Mouse (Mus musculus) neural tube, embryonic 14.5 days (tissue): ENCODE data around the gene Zfp13. TPM values are rescaled to one million over a fixed set of nuclear protein-coding genes. Genes with fewer than 3 reads are reported as not detected.
A peak's percentile ranks its signal among the peaks of the same experiment; 100 is the strongest.
"Not testable (repeated sequence)": the region's sequence is repeated elsewhere in the genome, so short reads cannot be mapped to it uniquely, and the experiment has no call there.

Source experiments
- ATAC-seq: fragments of 200-750 bp; cut with Nextera tagmentation; 2 replicates; pipeline ENCODE4 v1.8.0; 2017; ENCODE audit warnings: low read depth, mild to moderate bottlenecking, moderate TSS enrichment, moderate library complexity
- H3K27ac ChIP-seq: fragments of 300-500 bp; sonication (generic); 2 replicates; pipeline ENCODE4 v1.5.1; 2014; ENCODE audit warnings: low read depth, mild to moderate bottlenecking, control low read depth, low read length, moderate library complexity, mixed read lengths
- H3K27me3 ChIP-seq: fragments of 300-500 bp; sonication (generic); 2 replicates; pipeline ENCODE4 v1.6.1; 2014; ENCODE audit warnings: low read length; ENCODE audit not compliant: control insufficient read depth, insufficient read depth
- H3K36me3 ChIP-seq: fragments of 300-500 bp; sonication (generic); 2 replicates; pipeline ENCODE4 v1.6.1; 2014; ENCODE audit warnings: low read length, mixed read lengths; ENCODE audit not compliant: control insufficient read depth, insufficient read depth
- H3K4me1 ChIP-seq: fragments of 300-500 bp; sonication (generic); 2 replicates; pipeline ENCODE4 v1.6.1; 2014; ENCODE audit warnings: low read length; ENCODE audit not compliant: control insufficient read depth, insufficient read depth
- H3K4me2 ChIP-seq: fragments of 300-500 bp; sonication (generic); 2 replicates; pipeline ENCODE4 v1.6.1; 2014; ENCODE audit warnings: mild to moderate bottlenecking, low read depth, low read length, control low read depth
- H3K4me3 ChIP-seq: fragments of 300-500 bp; sonication (generic); 2 replicates; pipeline ENCODE4 v1.5.1; 2014; ENCODE audit warnings: low read depth, low read length, control low read depth, mixed read lengths
- H3K9ac ChIP-seq: fragments of 300-500 bp; sonication (generic); replicated peaks from 2 replicates; pipeline ENCODE4 v1.6.1; 2014; ENCODE audit warnings: low read depth, mild to moderate bottlenecking, control low read depth, low read length, mixed read lengths
- H3K9me3 ChIP-seq: fragments of 300-500 bp; sonication (generic); 2 replicates; pipeline ENCODE4 v1.6.1; 2016; ENCODE audit warnings: low read length; ENCODE audit not compliant: control insufficient read depth
- WGBS: fragments of 180-500 bp; shearing (Covaris S2); extraction: QIAGEN DNeasy Blood & Tissue Kit; methylation state at CpG from one replicate; pipeline ENCODE4 v1.1.7; 2014; 5-methylcytosine and 5-hydroxymethylcytosine counted together
- polyA plus RNA-seq: library from polyadenylated mRNA; unstranded; fragments of >200 nt; fragmentation: Nextera tagmentation; extraction: Ambion mirVana; gene quantifications from 2 replicates; pipeline ENCODE4 v1.2.1, GENCODE M21; 2014

The Zfp13 gene
- polyA plus RNA-seq, 1 experiment from 2014 or later: 26.6 TPM

GRCm38 (mm10) chr17:23595139-23595538 is 4.1 kb downstream of the Zfp13 start:
- not testable (repeated sequence) for H3K27me3 ChIP-seq, H3K9me3 ChIP-seq, H3K36me3 ChIP-seq, ATAC-seq, H3K4me1 ChIP-seq, H3K4me3 ChIP-seq, H3K27ac ChIP-seq, H3K4me2 ChIP-seq, H3K9ac ChIP-seq
- 79% methylated on average over 4 of the region's 4 CpGs for WGBS

GRCm38 (mm10) chr17:23592926-23593300 is 6.4 kb downstream of the Zfp13 start:
- H3K4me3 ChIP-seq: peak overlapping the region; percentile 44
- peak overlapping the region; percentile 58 for H3K9ac ChIP-seq
- no peaks in the 10 kb centered on the region; the same call in 1 of the 2 replicates for H3K4me1 ChIP-seq
- H3K9me3 ChIP-seq: no peaks in the 10 kb centered on the region
- H3K4me2 ChIP-seq: peak overlapping the region; percentile 83
- H3K36me3 ChIP-seq: no peaks in the 10 kb centered on the region
- 15% methylated on average over 13 of the region's 13 CpGs for WGBS
- peak overlapping the region; percentile 78 for H3K27ac ChIP-seq
- peak; percentile 73 for ATAC-seq
- H3K27me3 ChIP-seq: no peaks in the 10 kb centered on the region

GRCm38 (mm10) chr17:23592208-23592925 is 6.9 kb downstream of the Zfp13 start:
- Histone ChIP-seq H3K4me1 (no peaks in the 10 kb centered on the region; the same call in 1 of the 2 replicates), H3K27ac (peak overlapping the region; percentile 78), H3K4me2 (peak overlapping the region; percentile 83), H3K36me3 (no peaks in the 10 kb centered on the region), H3K9ac (peak overlapping the region; percentile 58), H3K9me3 (no peaks in the 10 kb centered on the region), H3K27me3 (no peaks in the 10 kb centered on the region), H3K4me3 (peak overlapping the region; percentile 44)
- 8% methylated on average over 34 of the region's 34 CpGs for WGBS
- peak; percentile 99 for ATAC-seq

- no peaks in the 10 kb centered on the region for H3K36me3 ChIP-seq
- no peak overlapping the region for H3K4me3 ChIP-seq
- H3K27me3 ChIP-seq: no peaks in the 10 kb centered on the region
- no peak overlapping the region for H3K9ac ChIP-seq
- no peak overlapping the region for H3K27ac ChIP-seq
- no peak for ATAC-seq
- H3K4me1 ChIP-seq: peaks cover 17% of the 10 kb centered on the region
- WGBS: 62% methylated on average over 2 of the region's 2 CpGs
- no peak overlapping the region for H3K4me2 ChIP-seq
- H3K9me3 ChIP-seq: no peaks in the 10 kb centered on the region
Measured at GRCm38 (mm10) chr17:23587253-23587652, 12.0 kb downstream of the Zfp13 start.

- WGBS: under 1% methylated on average over 22 of the region's 22 CpGs
- Histone ChIP-seq H3K4me2 (peak overlapping the region; percentile 59), H3K9ac (peak overlapping the region; percentile 83), H3K4me3 (peak overlapping the region; percentile 66), H3K9me3 (no peaks in the 10 kb centered on the region), H3K36me3 (no peaks in the 10 kb centered on the region), H3K27ac (peak overlapping the region; percentile 49; the same call in 1 of the 2 replicates), H3K4me1 (peaks cover 17% of the 10 kb centered on the region), H3K27me3 (no peaks in the 10 kb centered on the region)
- peak; percentile 93 for ATAC-seq
Measured at GRCm38 (mm10) chr17:23585721-23586491, 13.4 kb downstream of the Zfp13 start.

- ATAC-seq: no peak
- H3K36me3 ChIP-seq: peaks cover 11% of the 10 kb centered on the region
- H3K9ac ChIP-seq: no peak overlapping the region
- no peaks in the 10 kb centered on the region for H3K9me3 ChIP-seq
- H3K4me2 ChIP-seq: peak overlapping the region; percentile 59
- no peak overlapping the region for H3K27ac ChIP-seq
- H3K4me3 ChIP-seq: peak overlapping the region; percentile 66; the same call in 1 of the 2 replicates
- 83% methylated on average over 8 of the region's 8 CpGs for WGBS
- H3K27me3 ChIP-seq: no peaks in the 10 kb centered on the region
- H3K4me1 ChIP-seq: peaks cover 17% of the 10 kb centered on the region
Measured at GRCm38 (mm10) chr17:23584786-23585185, 14.5 kb downstream of the Zfp13 start.

- WGBS: 97% methylated on average over 38 of the region's 38 CpGs
- Histone ChIP-seq H3K27ac (no peak overlapping the region), H3K4me2 (no peak overlapping the region), H3K27me3 (no peaks in the 10 kb centered on the region), H3K4me3 (no peak overlapping the region), H3K4me1 (no peaks in the 10 kb centered on the region), H3K9me3 (0 out of 2 replicates have a peak, but pooled peaks cover 2% of the 10 kb centered on the region), H3K36me3 (peaks cover 55% of the 10 kb centered on the region), H3K9ac (no peak overlapping the region)
- no peak for ATAC-seq
Measured at GRCm38 (mm10) chr17:23575951-23576552, 23.2 kb downstream of the Zfp13 start.

GRCm38 (mm10) chr17:23574130-23574529 is 25.2 kb downstream of the Zfp13 start:
- Histone ChIP-seq H3K36me3 (peaks cover 39% of the 10 kb centered on the region), H3K4me3 (no peak overlapping the region), H3K9me3 (0 out of 2 replicates have a peak, but pooled peaks cover 2% of the 10 kb centered on the region), H3K4me1 (no peaks in the 10 kb centered on the region), H3K27me3 (no peaks in the 10 kb centered on the region), H3K27ac (no peak overlapping the region), H3K9ac (no peak overlapping the region), H3K4me2 (no peak overlapping the region)
- ATAC-seq: no peak
- 95% methylated on average over 8 of the region's 8 CpGs for WGBS
